Mouse (Mus musculus): Measurements from ENCODE around the gene Gal3st1. TPM values are rescaled to one million over a fixed set of nuclear protein-coding genes. Genes with fewer than 3 reads are reported as not detected.

Gene Gal3st1
- polyA plus RNA-seq, 1 experiment from 2014 or later = 3.3 TPM

- DNase-seq (ENCODE audit: low spot score) (no peak), ATAC-seq (ENCODE audit: low read depth) (no peak)
- H3K9me3 ChIP-seq (ENCODE audit: control insufficient read depth, low read length) = no peaks in the 10 kb centered on the region
- H3K27ac ChIP-seq (replicated peaks; ENCODE audit: low read depth, low read length) = no peak overlapping the region
- no peaks in the 10 kb centered on the region for H3K36me3 ChIP-seq (ENCODE audit: control insufficient read depth, insufficient read depth, low read length)
- H3K27me3 ChIP-seq (replicated peaks; ENCODE audit: control insufficient read depth, insufficient read depth, low read length) = no peaks in the 10 kb centered on the region
- H3K4me3 ChIP-seq (ENCODE audit: low read depth, low read length) = no peak overlapping the region
- no peaks in the 10 kb centered on the region for H3K4me1 ChIP-seq (ENCODE audit: control insufficient read depth, insufficient read depth, low read length)
- 88% methylated on average over 7 of the region's 7 CpGs for WGBS
- no peak overlapping the region for H3K9ac ChIP-seq (ENCODE audit: low read depth, low read length)
- H3K4me2 ChIP-seq (ENCODE audit: low read depth, low read length) = no peak overlapping the region
Observed at GRCm38 (mm10) chr11:4043081-4043480, 59.6 kb downstream of the Gal3st1 start.

GRCm38 (mm10) chr11:4046526-4046925 is 63.1 kb downstream of the Gal3st1 start:
- no peak overlapping the region for H3K4me3 ChIP-seq (ENCODE audit: low read depth, low read length)
- H3K9ac ChIP-seq (ENCODE audit: low read depth, low read length) = no peak overlapping the region
- H3K27ac ChIP-seq (replicated peaks; ENCODE audit: low read depth, low read length) = no peak overlapping the region
- no peaks in the 10 kb centered on the region for H3K36me3 ChIP-seq (ENCODE audit: control insufficient read depth, insufficient read depth, low read length)
- 65% methylated on average over 5 of the region's 5 CpGs for WGBS
- H3K9me3 ChIP-seq (ENCODE audit: control insufficient read depth, low read length) = no peaks in the 10 kb centered on the region
- no peaks in the 10 kb centered on the region for H3K4me1 ChIP-seq (ENCODE audit: control insufficient read depth, insufficient read depth, low read length)
- peak; percentile 51 for DNase-seq (ENCODE audit: low spot score)
- no peak for ATAC-seq (ENCODE audit: low read depth)
- H3K4me2 ChIP-seq (ENCODE audit: low read depth, low read length) = no peak overlapping the region
- no peaks in the 10 kb centered on the region for H3K27me3 ChIP-seq (replicated peaks; ENCODE audit: control insufficient read depth, insufficient read depth, low read length)

GRCm38 (mm10) chr11:4047766-4048165 is 64.3 kb downstream of the Gal3st1 start:
- WGBS = 87% methylated on average over 2 of the region's 2 CpGs
- H3K36me3 ChIP-seq (ENCODE audit: control insufficient read depth, insufficient read depth, low read length) = no peaks in the 10 kb centered on the region
- H3K4me2 ChIP-seq (ENCODE audit: low read depth, low read length) = no peak overlapping the region
- no peaks in the 10 kb centered on the region for H3K9me3 ChIP-seq (ENCODE audit: control insufficient read depth, low read length)
- no peaks in the 10 kb centered on the region for H3K4me1 ChIP-seq (ENCODE audit: control insufficient read depth, insufficient read depth, low read length)
- H3K4me3 ChIP-seq (ENCODE audit: low read depth, low read length) = no peak overlapping the region
- no peak overlapping the region for H3K27ac ChIP-seq (replicated peaks; ENCODE audit: low read depth, low read length)
- H3K9ac ChIP-seq (ENCODE audit: low read depth, low read length) = no peak overlapping the region
- ATAC-seq (ENCODE audit: low read depth) (no peak), DNase-seq (ENCODE audit: low spot score) (no peak)
- H3K27me3 ChIP-seq (replicated peaks; ENCODE audit: control insufficient read depth, insufficient read depth, low read length) = no peaks in the 10 kb centered on the region

GRCm38 (mm10) chr11:4048438-4048837 is 65.0 kb downstream of the Gal3st1 start:
- Histone ChIP-seq H3K9me3 (ENCODE audit: control insufficient read depth, low read length) (no peaks in the 10 kb centered on the region), H3K4me3 (ENCODE audit: low read depth, low read length) (no peak overlapping the region), H3K27ac (replicated peaks; ENCODE audit: low read depth, low read length) (no peak overlapping the region), H3K4me2 (ENCODE audit: low read depth, low read length) (no peak overlapping the region), H3K9ac (ENCODE audit: low read depth, low read length) (no peak overlapping the region), H3K36me3 (ENCODE audit: control insufficient read depth, insufficient read depth, low read length) (no peaks in the 10 kb centered on the region), H3K27me3 (replicated peaks; ENCODE audit: control insufficient read depth, insufficient read depth, low read length) (no peaks in the 10 kb centered on the region), H3K4me1 (ENCODE audit: control insufficient read depth, insufficient read depth, low read length) (no peaks in the 10 kb centered on the region)
- no peak for DNase-seq (ENCODE audit: low spot score)
- 84% methylated on average over 6 of the region's 6 CpGs for WGBS
- no peak for ATAC-seq (ENCODE audit: low read depth)

Other genes with a start within 250 kb of the Gal3st1 start
- gene Osbp2, start 119.7 kb upstream of the Gal3st1 start, polyA plus RNA-seq (2014; fragmentation: Nextera tagmentation; extraction: Ambion mirVana) = 0.93 and 1.3 TPM in 2 replicates
- 0.17 and 0.21 TPM in 2 replicates for gene 4921536K21Rik, start 88.5 kb upstream of the Gal3st1 start, polyA plus RNA-seq (2014; fragmentation: Nextera tagmentation; extraction: Ambion mirVana)
- gene Dusp18, start 88.4 kb upstream of the Gal3st1 start, polyA plus RNA-seq (2014; fragmentation: Nextera tagmentation; extraction: Ambion mirVana) = 10.0 and 10.5 TPM in 2 replicates
- 5.8 and 6.4 TPM in 2 replicates for gene Slc35e4, start 69.0 kb upstream of the Gal3st1 start, polyA plus RNA-seq (2014; fragmentation: Nextera tagmentation; extraction: Ambion mirVana)
- gene Tcn2, start 51.5 kb upstream of the Gal3st1 start, polyA plus RNA-seq (2014; fragmentation: Nextera tagmentation; extraction: Ambion mirVana) = 49.0 and 50.4 TPM in 2 replicates
- gene Pes1, start 19.7 kb upstream of the Gal3st1 start, polyA plus RNA-seq (2014; fragmentation: Nextera tagmentation; extraction: Ambion mirVana) = 59.7 and 62.9 TPM in 2 replicates
- not detected in 2 replicates for gene 4930556J24Rik, start 6.9 kb upstream of the Gal3st1 start, polyA plus RNA-seq (2014; fragmentation: Nextera tagmentation; extraction: Ambion mirVana)
- 0.29 and 0.88 TPM in 2 replicates for gene Sec14l4, start 47.8 kb downstream of the Gal3st1 start, polyA plus RNA-seq (2014; fragmentation: Nextera tagmentation; extraction: Ambion mirVana)
- gene Sec14l3, start 81.2 kb downstream of the Gal3st1 start, polyA plus RNA-seq (2014; fragmentation: Nextera tagmentation; extraction: Ambion mirVana) = 1.7 and 6.8 TPM in 2 replicates
- 7.5 and 8.1 TPM in 2 replicates for gene Mtfp1, start 111.8 kb downstream of the Gal3st1 start, polyA plus RNA-seq (2014; fragmentation: Nextera tagmentation; extraction: Ambion mirVana)
- 2.2 and 3.2 TPM in 2 replicates for gene Sec14l2, start 139.8 kb downstream of the Gal3st1 start, polyA plus RNA-seq (2014; fragmentation: Nextera tagmentation; extraction: Ambion mirVana)
- 34.8 and 36.5 TPM in 2 replicates for gene Rnf215, start 151.6 kb downstream of the Gal3st1 start, polyA plus RNA-seq (2014; fragmentation: Nextera tagmentation; extraction: Ambion mirVana)
- gene Ccdc157, start 176.7 kb downstream of the Gal3st1 start, polyA plus RNA-seq (2014; fragmentation: Nextera tagmentation; extraction: Ambion mirVana) = 6.1 and 6.7 TPM in 2 replicates
- gene Sf3a1, start 176.7 kb downstream of the Gal3st1 start, polyA plus RNA-seq (2014; fragmentation: Nextera tagmentation; extraction: Ambion mirVana) = 51.4 and 54.0 TPM in 2 replicates
- gene Tbc1d10a, start 203.2 kb downstream of the Gal3st1 start, polyA plus RNA-seq (2014; fragmentation: Nextera tagmentation; extraction: Ambion mirVana) = 30.6 and 31.0 TPM in 2 replicates
- 11.5 and 12.7 TPM in 2 replicates for gene Castor1, start 234.6 kb downstream of the Gal3st1 start, polyA plus RNA-seq (2014; fragmentation: Nextera tagmentation; extraction: Ambion mirVana)

Data from embryonic facial prominence, embryonic 14.5 days (tissue).